Mouse (Mus musculus) lung, adult 18-20 months (tissue): ENCODE results near the gene Cdpf1.
A peak's percentile ranks its signal among the peaks of the same experiment; 100 is the strongest.

Experiments used
- DNase-seq, 2 experiments: peaks; one replicate each; pipeline ENCODE4 v3.0.0; 2022; ENCODE audit warnings: mixed read lengths in 2 of 2

Gene Cdpf1

GRCm38 (mm10) chr15:85811535-85812277 is at the start of gene Cdpf1:
Cdpf1 (minus strand) TSS chr15:85811697.
- peak; percentile 98 to 99 for DNase-seq

GRCm38 (mm10) chr15:85859490-85860031 is 48.1 kb upstream of the Cdpf1 start, which contains the start of gene Gtse1:
Gtse1 (plus strand) TSS chr15:85859745.
- peak; percentile 95 to 97 for DNase-seq

GRCm38 (mm10) chr15:85858980-85859489 is 47.5 kb upstream of the Cdpf1 start:
- DNase-seq, result peak in 1 of 2 experiments; percentile 11

- DNase-seq, result no peak
Measured at GRCm38 (mm10) chr15:85851656-85852392, 40.3 kb upstream of the Cdpf1 start.

- no peak for DNase-seq
Measured at GRCm38 (mm10) chr15:85845071-85845470, 33.6 kb upstream of the Cdpf1 start.

- DNase-seq, result no peak
Measured at GRCm38 (mm10) chr15:85841796-85842360, 30.4 kb upstream of the Cdpf1 start.

GRCm38 (mm10) chr15:85840983-85841382 is 29.5 kb upstream of the Cdpf1 start:
- no peak for DNase-seq

- no peak for DNase-seq
Measured at GRCm38 (mm10) chr15:85836887-85837286, 25.4 kb upstream of the Cdpf1 start.

- DNase-seq, result no peak
Measured at GRCm38 (mm10) chr15:85835335-85835734, 23.8 kb upstream of the Cdpf1 start.

- peak in 1 of 2 experiments; percentile 35 for DNase-seq
Measured at GRCm38 (mm10) chr15:85832599-85832998, 21.1 kb upstream of the Cdpf1 start.

GRCm38 (mm10) chr15:85831954-85832590 is 20.6 kb upstream of the Cdpf1 start, which contains the start of gene Ttc38:
Ttc38 (plus strand) TSS chr15:85832306.
- DNase-seq, result peak; percentile 92 to 95

- DNase-seq, result no peak
Measured at GRCm38 (mm10) chr15:85829470-85829869, 18.0 kb upstream of the Cdpf1 start.

- no peak for DNase-seq
Measured at GRCm38 (mm10) chr15:85828071-85828470, 16.6 kb upstream of the Cdpf1 start.

GRCm38 (mm10) chr15:85826676-85827075 is 15.2 kb upstream of the Cdpf1 start:
- DNase-seq, result no peak

GRCm38 (mm10) chr15:85822011-85822359 is 10.5 kb upstream of the Cdpf1 start:
- DNase-seq, result peak in 1 of 2 experiments; percentile 36

GRCm38 (mm10) chr15:85821203-85822010 is 9.9 kb upstream of the Cdpf1 start, which contains the start of gene Pkdrej:
Pkdrej (minus strand) TSS chr15:85821734.
- no peak for DNase-seq

GRCm38 (mm10) chr15:85813428-85813827 is 1.9 kb upstream of the Cdpf1 start:
- DNase-seq, result no peak

GRCm38 (mm10) chr15:85810806-85811521 is 533 bp downstream of the Cdpf1 start:
- peak; percentile 69 to 81 for DNase-seq

- DNase-seq, result no peak
Measured at GRCm38 (mm10) chr15:85810462-85810805, 1.1 kb downstream of the Cdpf1 start.

- DNase-seq, result no peak
Measured at GRCm38 (mm10) chr15:85809091-85809490, 2.4 kb downstream of the Cdpf1 start.

- no peak for DNase-seq
Measured at GRCm38 (mm10) chr15:85808434-85808833, 3.1 kb downstream of the Cdpf1 start.
